Mouse (Mus musculus): Measurements from ENCODE around the gene Rubcnl. TPM values are rescaled to one million over a fixed set of nuclear protein-coding genes. Genes with fewer than 3 reads are reported as not detected.

The Rubcnl gene
- polyA plus RNA-seq, 1 experiment from 2014 or later: 0.11 TPM

- WGBS: 80% methylated on average over 9 of the region's 9 CpGs
Observed at GRCm38 (mm10) chr14:75056861-75057431, 41.1 kb downstream of the Rubcnl start.

GRCm38 (mm10) chr14:75060562-75060961, 44.7 kb downstream of the Rubcnl start:
- Histone ChIP-seq H3K27me3 (no peaks in the 10 kb centered on the region), H3K4me3 (replicated peaks) (no peak overlapping the region), H3K9ac (replicated peaks) (no peak overlapping the region), H3K9me3 (no peaks in the 10 kb centered on the region), H3K27ac (no peak overlapping the region), H3K4me2 (replicated peaks) (no peak overlapping the region), H3K4me1 (replicated peaks) (no peaks in the 10 kb centered on the region), H3K36me3 (no peaks in the 10 kb centered on the region)
- 47% methylated on average over 8 of the region's 8 CpGs for WGBS
- no peak for ATAC-seq

More at GRCm38 (mm10) chr14:75056861-75057431, 41.1 kb downstream of the Rubcnl start:
- Histone ChIP-seq H3K4me1 (replicated peaks) (no peaks in the 10 kb centered on the region), H3K36me3 (no peaks in the 10 kb centered on the region), H3K4me2 (replicated peaks) (no peak overlapping the region), H3K9ac (replicated peaks) (no peak overlapping the region), H3K27me3 (no peaks in the 10 kb centered on the region), H3K4me3 (replicated peaks) (no peak overlapping the region), H3K9me3 (no peaks in the 10 kb centered on the region), H3K27ac (no peak overlapping the region)
- ATAC-seq: no peak

- 96% methylated on average over 8 of the region's 8 CpGs for WGBS
Observed at GRCm38 (mm10) chr14:75063936-75064335, 48.1 kb downstream of the Rubcnl start.

GRCm38 (mm10) chr14:75064520-75064919, 48.7 kb downstream of the Rubcnl start:
- WGBS: 86% methylated on average over 7 of the region's 7 CpGs
- no peak overlapping the region for H3K27ac ChIP-seq
- H3K4me1 ChIP-seq (replicated peaks): no peaks in the 10 kb centered on the region
- no peak overlapping the region for H3K9ac ChIP-seq (replicated peaks)
- H3K27me3 ChIP-seq: no peaks in the 10 kb centered on the region
- no peaks in the 10 kb centered on the region for H3K9me3 ChIP-seq
- no peak for ATAC-seq
- no peaks in the 10 kb centered on the region for H3K36me3 ChIP-seq
- no peak overlapping the region for H3K4me2 ChIP-seq (replicated peaks)
- no peak overlapping the region for H3K4me3 ChIP-seq (replicated peaks)

More at GRCm38 (mm10) chr14:75063936-75064335, 48.1 kb downstream of the Rubcnl start:
- H3K9ac ChIP-seq (replicated peaks): no peak overlapping the region
- H3K4me3 ChIP-seq (replicated peaks): no peak overlapping the region
- ATAC-seq: no peak
- no peak overlapping the region for H3K4me2 ChIP-seq (replicated peaks)
- H3K9me3 ChIP-seq: no peaks in the 10 kb centered on the region
- no peak overlapping the region for H3K27ac ChIP-seq
- H3K4me1 ChIP-seq (replicated peaks): no peaks in the 10 kb centered on the region
- no peaks in the 10 kb centered on the region for H3K36me3 ChIP-seq
- no peaks in the 10 kb centered on the region for H3K27me3 ChIP-seq

- Histone ChIP-seq H3K27me3 (no peaks in the 10 kb centered on the region), H3K4me1 (replicated peaks) (no peaks in the 10 kb centered on the region), H3K36me3 (no peaks in the 10 kb centered on the region), H3K4me3 (replicated peaks) (no peak overlapping the region), H3K27ac (no peak overlapping the region), H3K9ac (replicated peaks) (no peak overlapping the region), H3K9me3 (no peaks in the 10 kb centered on the region), H3K4me2 (replicated peaks) (no peak overlapping the region)
- ATAC-seq: no peak
- 96% methylated on average over 5 of the region's 5 CpGs for WGBS
Observed at GRCm38 (mm10) chr14:75065211-75065610, 49.4 kb downstream of the Rubcnl start.

GRCm38 (mm10) chr14:75068430-75069112, 52.7 kb downstream of the Rubcnl start:
- no peak overlapping the region for H3K4me2 ChIP-seq (replicated peaks)
- WGBS: 92% methylated on average over 18 of the region's 19 CpGs
- ATAC-seq: no peak

GRCm38 (mm10) chr14:75069356-75069979, 53.6 kb downstream of the Rubcnl start:
- ATAC-seq: no peak
- H3K4me2 ChIP-seq (replicated peaks): no peak overlapping the region
- H3K9me3 ChIP-seq: no peaks in the 10 kb centered on the region
- 86% methylated on average over 7 of the region's 7 CpGs for WGBS
- H3K4me1 ChIP-seq (replicated peaks): no peaks in the 10 kb centered on the region
- H3K4me3 ChIP-seq (replicated peaks): no peak overlapping the region
- H3K9ac ChIP-seq (replicated peaks): no peak overlapping the region
- H3K36me3 ChIP-seq: no peaks in the 10 kb centered on the region
- no peak overlapping the region for H3K27ac ChIP-seq
- no peaks in the 10 kb centered on the region for H3K27me3 ChIP-seq

More at GRCm38 (mm10) chr14:75068430-75069112, 52.7 kb downstream of the Rubcnl start:
- H3K4me1 ChIP-seq (replicated peaks): no peaks in the 10 kb centered on the region
- no peak overlapping the region for H3K9ac ChIP-seq (replicated peaks)
- H3K27me3 ChIP-seq: no peaks in the 10 kb centered on the region
- H3K9me3 ChIP-seq: no peaks in the 10 kb centered on the region
- no peak overlapping the region for H3K4me3 ChIP-seq (replicated peaks)
- H3K27ac ChIP-seq: no peak overlapping the region
- H3K36me3 ChIP-seq: no peaks in the 10 kb centered on the region

- Histone ChIP-seq H3K4me2 (replicated peaks) (no peak overlapping the region), H3K9ac (replicated peaks) (no peak overlapping the region), H3K36me3 (no peaks in the 10 kb centered on the region), H3K4me1 (replicated peaks) (no peaks in the 10 kb centered on the region), H3K9me3 (no peaks in the 10 kb centered on the region), H3K27ac (no peak overlapping the region), H3K27me3 (no peaks in the 10 kb centered on the region), H3K4me3 (replicated peaks) (no peak overlapping the region)
- WGBS: 91% methylated on average over 15 of the region's 15 CpGs
- no peak for ATAC-seq
Observed at GRCm38 (mm10) chr14:75071091-75071490, 55.3 kb downstream of the Rubcnl start.

- Histone ChIP-seq H3K4me1 (replicated peaks) (no peaks in the 10 kb centered on the region), H3K27ac (no peak overlapping the region), H3K4me3 (replicated peaks) (no peak overlapping the region), H3K9me3 (no peaks in the 10 kb centered on the region), H3K4me2 (replicated peaks) (no peak overlapping the region), H3K36me3 (no peaks in the 10 kb centered on the region), H3K27me3 (no peaks in the 10 kb centered on the region), H3K9ac (replicated peaks) (no peak overlapping the region)
- no peak for ATAC-seq
- WGBS: 73% methylated on average over 10 of the region's 10 CpGs
Observed at GRCm38 (mm10) chr14:75075299-75076180, 59.7 kb downstream of the Rubcnl start.

GRCm38 (mm10) chr14:75077946-75078345, 62.1 kb downstream of the Rubcnl start:
- no peak overlapping the region for H3K27ac ChIP-seq
- no peak for ATAC-seq
- no peaks in the 10 kb centered on the region for H3K27me3 ChIP-seq
- H3K36me3 ChIP-seq: no peaks in the 10 kb centered on the region
- no peak overlapping the region for H3K4me3 ChIP-seq (replicated peaks)
- H3K4me1 ChIP-seq (replicated peaks): no peaks in the 10 kb centered on the region
- H3K9me3 ChIP-seq: no peaks in the 10 kb centered on the region
- H3K9ac ChIP-seq (replicated peaks): no peak overlapping the region
- no peak overlapping the region for H3K4me2 ChIP-seq (replicated peaks)
- WGBS: 67% methylated on average over 6 of the region's 6 CpGs

Data from midbrain, embryonic 13.5 days (tissue).